Mouse (Mus musculus): ENCODE data around the gene Pakap.

Gene Pakap

GRCm38 (mm10) chr4:57914193-57915190, 346.5 kb downstream of the Pakap start:
- in situ Hi-C loops (cut with MboI, MseI), result no loop called here

- in situ Hi-C loops (cut with MboI, MseI), result no loop called here
Observed at GRCm38 (mm10) chr4:57915216-57915965, 347.4 kb downstream of the Pakap start.

- in situ Hi-C loops (cut with MboI, MseI), result no loop called here
Observed at GRCm38 (mm10) chr4:57916201-57916661, 348.3 kb downstream of the Pakap start, which contains the start of gene D630039A03Rik. Gene D630039A03Rik (minus strand): TSS chr4:57916297.

- in situ Hi-C loops (cut with MboI, MseI), result no loop called here
Observed at GRCm38 (mm10) chr4:57916711-57917110, 348.7 kb downstream of the Pakap start.

GRCm38 (mm10) chr4:57919494-57920423, 351.8 kb downstream of the Pakap start:
- in situ Hi-C loops (cut with MboI, MseI), result no loop called here

GRCm38 (mm10) chr4:57920522-57920921, 352.5 kb downstream of the Pakap start:
- in situ Hi-C loops (cut with MboI, MseI), result no loop called here

- in situ Hi-C loops (cut with MboI, MseI), result no loop called here
Observed at GRCm38 (mm10) chr4:57922171-57922570, 354.2 kb downstream of the Pakap start.

GRCm38 (mm10) chr4:57924556-57925071, 356.6 kb downstream of the Pakap start:
- in situ Hi-C loops (cut with MboI, MseI), result no loop called here

GRCm38 (mm10) chr4:57927464-57928205, 359.7 kb downstream of the Pakap start:
- in situ Hi-C loops (cut with MboI, MseI), result no loop called here

- in situ Hi-C loops (cut with MboI, MseI), result no loop called here
Observed at GRCm38 (mm10) chr4:57930559-57931170, 362.7 kb downstream of the Pakap start.

GRCm38 (mm10) chr4:57934181-57934580, 366.2 kb downstream of the Pakap start:
- in situ Hi-C loops (cut with MboI, MseI), result no loop called here

GRCm38 (mm10) chr4:57937292-57937691, 369.3 kb downstream of the Pakap start:
- in situ Hi-C loops (cut with MboI, MseI), result no loop called here

GRCm38 (mm10) chr4:57940631-57941030, 372.7 kb downstream of the Pakap start:
- in situ Hi-C loops (cut with MboI, MseI), result no loop called here

GRCm38 (mm10) chr4:57942892-57943291, 374.9 kb downstream of the Pakap start:
- in situ Hi-C loops (cut with MboI, MseI), result no loop called here

Measured in regulatory T cell (primary cell).